Mouse (Mus musculus): Measurements from ENCODE around the gene Espn. TPM values are rescaled to one million over a fixed set of nuclear protein-coding genes. Genes with fewer than 3 reads are reported as not detected.
A peak's percentile ranks its signal among the peaks of the same experiment; 100 is the strongest.

Gene Espn
- polyA plus RNA-seq, 1 experiment from 2014 or later = 1.3 TPM

- no peaks in the 10 kb centered on the region for H3K27me3 ChIP-seq
- DNase-seq (ENCODE audit: low read depth, low spot score) = no peak
- in situ Hi-C loops (cut with MboI; ENCODE audit: low pct_unique_long_range_greater_than_20kb) = no loop called here
- no peak for ATAC-seq
- TF ChIP-seq CTCF (IDR thresholded peaks at IDR 0.05) = no peak
- CTCF ChIA-PET = interaction anchor here (0.8 to 1.2 kb wide), 3 partner anchors 24 to 84 kb away, joined by 3 to 4 read pairs (median 4); no protein-coding TSS in a partner anchor
- POLR2A ChIA-PET = interaction anchor here (0.7 kb wide), 1 partner anchor 106 kb away, joined by 7 read pairs; no protein-coding TSS in a partner anchor
Observed at GRCm38 (mm10) chr4:152188651-152189050, 36.5 kb upstream of the Espn start.

- in situ Hi-C loops (cut with MboI; ENCODE audit: low pct_unique_long_range_greater_than_20kb) = no loop called here
- TF ChIP-seq CTCF (IDR thresholded peaks at IDR 0.05) = no peak
- DNase-seq (ENCODE audit: low read depth, low spot score) (no peak), ATAC-seq (no peak)
- CTCF ChIA-PET = interaction anchor here (1.0 to 1.2 kb wide), 3 partner anchors 14 to 230 kb away, joined by 3 to 4 read pairs (median 3); partner anchors contain the start of gene Hes2
- POLR2A ChIA-PET = no interaction called here
- H3K27me3 ChIP-seq = no peaks in the 10 kb centered on the region
Observed at GRCm38 (mm10) chr4:152187142-152187541, 35.0 kb upstream of the Espn start.

GRCm38 (mm10) chr4:152186205-152187082, 34.3 kb upstream of the Espn start:
- POLR2A ChIA-PET = no interaction called here
- ATAC-seq = no peak
- in situ Hi-C loops (cut with MboI; ENCODE audit: low pct_unique_long_range_greater_than_20kb) = no loop called here
- DNase-seq (ENCODE audit: low read depth, low spot score) = no peak
- no peaks in the 10 kb centered on the region for H3K27me3 ChIP-seq
- no peak for TF ChIP-seq CTCF (IDR thresholded peaks at IDR 0.05)
- CTCF ChIA-PET = interaction anchor here (1.0 to 1.5 kb wide), 6 partner anchors 11 to 27 kb away, joined by 3 to 5 read pairs (median 3); partner anchors contain the start of gene Hes2

- TF ChIP-seq CTCF (IDR thresholded peaks at IDR 0.05) = no peak
- in situ Hi-C loops (cut with MboI; ENCODE audit: low pct_unique_long_range_greater_than_20kb) = no loop called here
- DNase-seq (ENCODE audit: low read depth, low spot score) = peak; percentile 73
- peak; percentile 69 for ATAC-seq
- no peaks in the 10 kb centered on the region for H3K27me3 ChIP-seq
- ChIA-PET POLR2A (no interaction called here), CTCF (interaction anchor here (1.1 to 1.5 kb wide), 6 partner anchors 12 to 27 kb away, joined by 3 to 5 read pairs (median 3); no protein-coding TSS in a partner anchor)
Observed at GRCm38 (mm10) chr4:152185510-152186204, 33.5 kb upstream of the Espn start.

GRCm38 (mm10) chr4:152185137-152185509, 33.0 kb upstream of the Espn start:
- ATAC-seq (no peak), DNase-seq (ENCODE audit: low read depth, low spot score) (no peak)
- in situ Hi-C loops (cut with MboI; ENCODE audit: low pct_unique_long_range_greater_than_20kb) = no loop called here
- POLR2A ChIA-PET = no interaction called here
- TF ChIP-seq CTCF (IDR thresholded peaks at IDR 0.05) = no peak
- CTCF ChIA-PET = interaction anchor here (1.1 to 1.5 kb wide), 3 partner anchors 12 to 26 kb away, joined by 3 to 5 read pairs (median 3); no protein-coding TSS in a partner anchor
- H3K27me3 ChIP-seq = no peaks in the 10 kb centered on the region

- ChIA-PET POLR2A (no interaction called here), CTCF (interaction anchor here (1.1 to 1.3 kb wide), 2 partner anchors 11 to 15 kb away, joined by 3 read pairs; no protein-coding TSS in a partner anchor)
- no peak for ATAC-seq
- in situ Hi-C loops (cut with MboI; ENCODE audit: low pct_unique_long_range_greater_than_20kb) = no loop called here
- no peaks in the 10 kb centered on the region for H3K27me3 ChIP-seq
- no peak for DNase-seq (ENCODE audit: low read depth, low spot score)
- TF ChIP-seq CTCF (IDR thresholded peaks at IDR 0.05) = no peak
Observed at GRCm38 (mm10) chr4:152184353-152185035, 32.3 kb upstream of the Espn start.

- in situ Hi-C loops (cut with MboI; ENCODE audit: low pct_unique_long_range_greater_than_20kb) = no loop called here
- no peak for ATAC-seq
- ChIA-PET CTCF (no interaction called here), POLR2A (interaction anchor here (1.8 kb wide), 1 partner anchor 24 kb away, joined by 5 read pairs; no protein-coding TSS in a partner anchor)
- DNase-seq (ENCODE audit: low read depth, low spot score) = no peak
- no peak for TF ChIP-seq CTCF (IDR thresholded peaks at IDR 0.05)
- H3K27me3 ChIP-seq = no peaks in the 10 kb centered on the region
Observed at GRCm38 (mm10) chr4:152182205-152182604, 30.0 kb upstream of the Espn start.

- POLR2A ChIA-PET = no interaction called here
- no peaks in the 10 kb centered on the region for H3K27me3 ChIP-seq
- ATAC-seq (no peak), DNase-seq (ENCODE audit: low read depth, low spot score) (no peak)
- TF ChIP-seq CTCF (IDR thresholded peaks at IDR 0.05) = no peak
- in situ Hi-C loops (cut with MboI; ENCODE audit: low pct_unique_long_range_greater_than_20kb) = no loop called here
- CTCF ChIA-PET = interaction anchor here (0.7 to 1.8 kb wide), 2 partner anchors 34 to 105 kb away, joined by 3 to 4 read pairs; no protein-coding TSS in a partner anchor
Observed at GRCm38 (mm10) chr4:152179946-152180660, 27.9 kb upstream of the Espn start.

- ChIA-PET CTCF (interaction anchor here (0.7 to 1.2 kb wide), 3 partner anchors 35 to 115 kb away, joined by 3 to 5 read pairs (median 3); no protein-coding TSS in a partner anchor), POLR2A (interaction anchor here (0.7 kb wide), 2 partner anchors 14 to 68 kb away, joined by 3 to 4 read pairs; no protein-coding TSS in a partner anchor)
- DNase-seq (ENCODE audit: low read depth, low spot score) (no peak), ATAC-seq (no peak)
- no peaks in the 10 kb centered on the region for H3K27me3 ChIP-seq
- in situ Hi-C loops (cut with MboI; ENCODE audit: low pct_unique_long_range_greater_than_20kb) = no loop called here
- TF ChIP-seq CTCF (IDR thresholded peaks at IDR 0.05) = no peak
Observed at GRCm38 (mm10) chr4:152178916-152179705, 26.9 kb upstream of the Espn start.

All from Patski (cell line).